Mouse (Mus musculus) midbrain, embryonic 13.5 days (tissue): Measurements from ENCODE around the gene Arfip2. TPM values are rescaled to one million over a fixed set of nuclear protein-coding genes. Genes with fewer than 3 reads are reported as not detected.
A peak's percentile ranks its signal among the peaks of the same experiment; 100 is the strongest.

Source experiments
- ATAC-seq: fragments of 200-750 bp; cut with Nextera tagmentation; 2 replicates; pipeline ENCODE4 v1.8.0; 2017; ENCODE audit warnings: mild to moderate bottlenecking, moderate TSS enrichment, moderate library complexity
- H3K27ac ChIP-seq: fragments of 300-500 bp; sonication (generic); 2 replicates; pipeline ENCODE4 v1.5.1; 2015; ENCODE audit warnings: inconsistent platforms, mild to moderate bottlenecking, moderate library complexity
- H3K27me3 ChIP-seq: fragments of 300-500 bp; sonication (generic); 2 replicates; pipeline ENCODE4 v1.6.1; 2015; ENCODE audit warnings: mild to moderate bottlenecking, inconsistent platforms
- H3K36me3 ChIP-seq: fragments of 300-500 bp; sonication (generic); 2 replicates; pipeline ENCODE4 v1.6.1; 2015; ENCODE audit warnings: mild to moderate bottlenecking, inconsistent platforms
- H3K4me1 ChIP-seq: fragments of 300-500 bp; sonication (generic); replicated peaks from 2 replicates; pipeline ENCODE4 v1.6.1; 2015; ENCODE audit warnings: inconsistent platforms
- H3K4me2 ChIP-seq: fragments of 300-500 bp; sonication (generic); replicated peaks from 2 replicates; pipeline ENCODE4 v1.6.1; 2015; ENCODE audit warnings: moderate library complexity, mild to moderate bottlenecking, inconsistent platforms
- H3K4me3 ChIP-seq: fragments of 300-500 bp; sonication (generic); replicated peaks from 2 replicates; pipeline ENCODE4 v1.5.1; 2015; ENCODE audit warnings: mild to moderate bottlenecking, inconsistent platforms
- H3K9ac ChIP-seq: fragments of 300-500 bp; sonication (generic); replicated peaks from 2 replicates; pipeline ENCODE4 v1.6.1; 2015; ENCODE audit warnings: mild to moderate bottlenecking, inconsistent platforms
- H3K9me3 ChIP-seq: fragments of 300-500 bp; sonication (generic); 2 replicates; pipeline ENCODE4 v1.6.1; 2016; ENCODE audit warnings: mild to moderate bottlenecking, inconsistent platforms
- WGBS: fragments of 180-500 bp; shearing (Covaris S2); methylation state at CpG from one replicate; pipeline ENCODE4 v1.1.7; 2015; 5-methylcytosine and 5-hydroxymethylcytosine counted together
- polyA plus RNA-seq: library from polyadenylated mRNA; unstranded; fragments of >200 nt; fragmentation: Nextera tagmentation; extraction: Ambion mirVana; gene quantifications from 2 replicates; pipeline ENCODE4 v1.2.1, GENCODE M21; 2015

Gene Arfip2
- polyA plus RNA-seq, 1 experiment from 2014 or later: 79.9 TPM

DNA sequence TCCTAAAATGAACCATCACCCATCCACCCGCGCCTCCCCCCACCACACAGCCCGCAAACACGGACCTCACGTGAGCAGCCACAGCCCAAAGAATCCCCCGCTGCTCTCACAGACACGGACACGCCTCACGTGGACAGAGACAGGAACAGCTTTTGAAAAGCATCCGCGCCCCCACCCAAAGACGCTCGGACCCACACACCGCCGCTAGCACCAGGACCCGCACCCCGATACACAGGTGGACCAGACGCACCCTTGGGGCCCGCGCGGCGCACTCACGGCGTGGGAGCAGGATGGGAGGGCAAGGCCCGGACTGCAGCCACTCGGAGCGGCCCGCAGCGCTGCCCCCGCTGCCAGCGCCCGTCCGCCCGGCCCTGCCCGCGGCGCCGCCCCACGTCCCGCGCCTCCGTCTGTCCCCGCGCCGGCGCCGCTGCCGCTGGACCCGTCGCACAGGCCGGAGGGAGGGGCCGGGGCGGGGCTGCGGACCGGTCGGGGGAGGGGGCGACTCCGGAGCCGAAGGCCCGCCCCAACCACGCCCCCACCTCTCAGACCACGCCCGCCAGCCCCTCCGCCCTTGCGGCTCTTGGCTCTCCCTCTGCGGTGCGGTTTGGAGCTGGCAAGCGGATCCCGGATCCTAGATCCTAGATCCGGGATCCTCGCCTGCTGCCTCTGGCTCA is 7.0 kb downstream of the Arfip2 start, which contains the start of gene Trim3:
Gene Trim3, minus strand, starts transcription at position 445 of the 674 bp plus-strand sequence.
- ATAC-seq: peak; percentile 88
- Histone ChIP-seq H3K9ac (peak within 1 kb of the TSS; percentile 90), H3K4me3 (peak within 1 kb of the TSS; percentile 83), H3K27ac (peak within 1 kb of the TSS; percentile 89), H3K9me3 (no peaks in the 10 kb centered on the region), H3K27me3 (no peaks in the 10 kb centered on the region), H3K36me3 (peaks cover 27% of the 10 kb centered on the region), H3K4me1 (peaks cover 56% of the 10 kb centered on the region), H3K4me2 (peak within 1 kb of the TSS; percentile 80)
- 1% methylated on average over 49 of the region's 71 CpGs for WGBS

DNA sequence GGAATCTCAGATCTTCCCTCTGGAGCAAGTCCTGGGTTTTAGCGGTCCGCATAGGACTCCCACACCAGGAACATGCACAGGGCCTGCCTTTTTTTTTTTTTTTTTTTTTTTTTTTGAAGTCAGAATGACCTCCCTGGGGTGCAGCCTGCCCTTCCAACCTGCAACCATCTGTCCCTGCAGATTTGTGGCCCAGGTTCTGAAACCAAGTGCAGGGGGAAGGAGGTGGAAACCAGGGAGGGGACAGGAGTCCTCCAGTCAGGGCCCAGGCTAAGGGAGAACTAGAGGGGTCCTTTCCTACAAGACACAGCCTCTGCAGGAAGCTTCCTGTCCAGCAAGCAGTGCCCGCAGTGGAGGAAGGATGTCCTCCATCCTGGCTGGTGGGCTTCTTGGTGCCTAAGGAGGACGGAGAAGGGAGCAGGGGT is 7.7 kb downstream of the Arfip2 start:
- peak; percentile 31; the same call in 1 of the 2 replicates for ATAC-seq
- Histone ChIP-seq H3K9ac (peak overlapping the region; percentile 90), H3K27me3 (no peaks in the 10 kb centered on the region), H3K27ac (peak overlapping the region; percentile 89), H3K36me3 (peaks cover 21% of the 10 kb centered on the region), H3K4me2 (peak overlapping the region; percentile 80), H3K4me1 (peaks cover 58% of the 10 kb centered on the region), H3K9me3 (no peaks in the 10 kb centered on the region), H3K4me3 (peak overlapping the region; percentile 83)
- WGBS: 22% methylated on average over 4 of the region's 4 CpGs

DNA sequence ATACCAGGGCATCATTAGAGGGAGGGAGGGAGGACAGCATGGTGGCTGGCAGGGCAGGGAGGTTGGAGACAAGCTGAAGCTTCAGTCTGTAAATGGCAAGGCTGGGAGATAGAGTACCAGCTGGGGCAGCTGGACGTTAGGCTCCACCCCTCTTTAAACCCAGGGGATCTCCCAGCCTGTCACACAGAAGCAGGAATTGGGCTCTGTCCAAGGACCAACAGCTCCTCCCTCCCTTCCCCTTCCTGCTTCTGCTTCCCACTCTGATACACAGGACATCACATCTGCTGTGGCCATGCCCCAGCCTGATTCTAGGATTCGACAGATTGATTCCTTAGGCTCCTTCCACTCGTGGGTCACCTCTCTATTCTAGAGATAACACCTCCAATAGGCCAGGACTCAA is 11.6 kb downstream of the Arfip2 start:
- Histone ChIP-seq H3K9ac (0 out of 2 replicates have a peak overlapping the region, but pooled peaks have one; percentile 30), H3K4me2 (no peak overlapping the region; the same call in 1 of the 2 replicates), H3K4me3 (no peak overlapping the region), H3K9me3 (no peaks in the 10 kb centered on the region), H3K27ac (peak overlapping the region; percentile 35), H3K27me3 (no peaks in the 10 kb centered on the region), H3K4me1 (peaks cover 46% of the 10 kb centered on the region), H3K36me3 (peaks cover 21% of the 10 kb centered on the region)
- WGBS: 16% methylated on average over 3 of the region's 3 CpGs
- ATAC-seq: peak; percentile 38; the same call in 1 of the 2 replicates

DNA sequence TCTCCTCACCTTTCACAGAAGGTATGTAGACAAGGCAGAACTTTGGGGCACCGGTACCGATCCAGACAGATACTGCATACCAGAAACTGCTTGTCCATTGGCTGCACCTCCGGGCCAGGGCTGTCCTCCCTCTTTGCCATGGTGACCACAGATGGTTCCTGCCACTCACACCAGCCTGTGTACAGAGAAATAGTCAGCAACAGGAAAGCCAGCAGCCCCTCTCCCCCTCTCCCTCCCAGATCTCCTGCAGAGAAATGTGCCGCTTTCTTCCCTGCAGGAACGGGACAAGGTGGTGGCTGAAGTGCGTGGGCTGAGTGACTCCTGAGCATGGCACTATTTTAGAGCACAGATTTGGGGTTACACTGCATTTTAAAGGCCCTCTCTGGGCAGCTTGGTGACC is 14.8 kb downstream of the Arfip2 start:
- no peaks in the 10 kb centered on the region for H3K27me3 ChIP-seq
- H3K4me1 ChIP-seq: peaks cover 21% of the 10 kb centered on the region
- peaks cover 51% of the 10 kb centered on the region for H3K36me3 ChIP-seq
- H3K9ac ChIP-seq: no peak overlapping the region
- H3K9me3 ChIP-seq: no peaks in the 10 kb centered on the region
- no peak overlapping the region for H3K4me2 ChIP-seq
- no peak overlapping the region for H3K4me3 ChIP-seq
- ATAC-seq: no peak
- 84% methylated on average over 6 of the region's 6 CpGs for WGBS
- no peak overlapping the region for H3K27ac ChIP-seq

DNA sequence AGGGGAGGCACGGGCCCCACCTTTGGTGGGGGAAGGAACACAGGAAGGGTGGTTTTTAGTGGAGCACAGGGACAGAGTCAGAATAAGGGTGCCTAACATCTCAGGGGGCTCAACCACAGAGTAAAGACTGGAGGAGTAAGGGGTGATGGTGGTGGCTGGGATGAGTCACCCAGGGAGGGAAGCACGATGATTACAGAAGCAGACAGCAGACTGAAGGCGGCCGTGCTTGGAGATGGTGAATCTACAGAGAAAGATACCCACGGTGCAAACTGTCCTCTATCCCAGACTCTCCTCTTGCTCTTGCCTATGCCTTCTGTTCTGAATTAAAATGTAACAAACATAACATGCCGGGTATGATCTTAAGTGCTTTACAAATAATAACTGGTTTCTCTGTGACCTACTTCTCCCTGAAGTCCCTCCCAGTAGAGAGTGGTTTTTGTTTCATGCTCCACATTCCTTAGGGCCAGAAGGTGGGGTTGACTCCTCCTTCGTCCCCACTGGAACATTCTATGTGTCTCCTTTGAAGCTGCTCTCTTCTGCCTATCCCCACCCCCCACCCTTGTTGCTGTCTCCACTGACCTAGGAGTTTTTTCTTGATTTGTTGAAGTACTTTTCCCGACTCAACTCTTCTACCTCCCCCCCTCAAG is 18.4 kb downstream of the Arfip2 start:
- H3K36me3 ChIP-seq: peaks cover 87% of the 10 kb centered on the region
- ATAC-seq: no peak
- WGBS: 86% methylated on average over 8 of the region's 8 CpGs

DNA sequence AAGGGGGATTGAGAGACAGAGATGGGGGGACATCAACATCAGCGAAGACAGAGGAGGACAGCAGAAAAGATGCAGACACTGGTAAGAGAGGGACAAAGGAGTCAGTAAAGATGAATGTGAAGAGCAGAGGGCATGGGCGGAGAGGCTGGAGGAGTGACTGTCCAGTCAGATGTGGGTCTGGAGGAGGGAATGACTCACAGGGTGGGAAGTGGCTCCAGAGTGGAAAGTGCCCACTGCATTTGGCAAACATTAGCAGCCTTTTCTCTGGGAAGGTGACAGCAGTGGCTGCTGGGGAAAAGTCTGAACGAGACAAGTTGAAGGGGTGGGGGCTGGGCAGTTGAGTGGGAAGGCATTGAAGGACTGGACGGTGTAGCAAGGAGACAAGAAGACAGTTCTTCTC is 19.2 kb downstream of the Arfip2 start:
- peaks cover 94% of the 10 kb centered on the region for H3K36me3 ChIP-seq
- H3K4me2 ChIP-seq: no peak overlapping the region
- no peak overlapping the region for H3K27ac ChIP-seq
- no peaks in the 10 kb centered on the region for H3K27me3 ChIP-seq
- 80% methylated on average over 4 of the region's 4 CpGs for WGBS
- H3K9ac ChIP-seq: no peak overlapping the region
- H3K9me3 ChIP-seq: no peaks in the 10 kb centered on the region
- no peaks in the 10 kb centered on the region for H3K4me1 ChIP-seq
- no peak overlapping the region for H3K4me3 ChIP-seq
- no peak for ATAC-seq

More for the DNA sequence above, 18.4 kb downstream of the Arfip2 start:
- H3K4me3 ChIP-seq: no peak overlapping the region
- H3K27ac ChIP-seq: no peak overlapping the region
- H3K4me1 ChIP-seq: no peaks in the 10 kb centered on the region
- H3K27me3 ChIP-seq: no peaks in the 10 kb centered on the region
- H3K4me2 ChIP-seq: no peak overlapping the region
- no peak overlapping the region for H3K9ac ChIP-seq
- H3K9me3 ChIP-seq: no peaks in the 10 kb centered on the region

DNA sequence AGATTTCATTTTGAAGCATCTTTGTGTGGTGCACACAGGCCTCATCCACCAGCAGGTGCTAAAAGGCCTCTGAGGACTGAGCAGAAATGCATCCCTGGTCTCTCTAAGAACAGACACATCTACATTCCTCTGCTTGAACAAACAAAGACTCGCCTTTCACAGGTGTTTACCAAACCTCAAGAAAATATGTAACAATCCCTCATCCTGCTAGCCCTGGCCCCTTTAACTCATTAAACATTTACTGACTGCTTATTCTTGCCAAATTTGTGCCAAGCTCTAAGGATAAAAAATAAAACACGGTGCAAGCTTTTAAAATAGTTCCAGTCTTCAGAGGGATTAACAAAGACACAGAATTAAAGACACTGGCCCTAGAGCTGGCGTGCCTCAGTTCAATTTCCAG is 20.5 kb downstream of the Arfip2 start:
- H3K36me3 ChIP-seq: peaks cover 97% of the 10 kb centered on the region
- 65% methylated on average over 3 of the region's 3 CpGs for WGBS
- H3K27ac ChIP-seq: no peak overlapping the region
- H3K27me3 ChIP-seq: no peaks in the 10 kb centered on the region
- H3K4me1 ChIP-seq: no peaks in the 10 kb centered on the region
- no peak overlapping the region for H3K9ac ChIP-seq
- H3K4me3 ChIP-seq: no peak overlapping the region
- H3K9me3 ChIP-seq: no peaks in the 10 kb centered on the region
- no peak overlapping the region for H3K4me2 ChIP-seq
- ATAC-seq: no peak

DNA sequence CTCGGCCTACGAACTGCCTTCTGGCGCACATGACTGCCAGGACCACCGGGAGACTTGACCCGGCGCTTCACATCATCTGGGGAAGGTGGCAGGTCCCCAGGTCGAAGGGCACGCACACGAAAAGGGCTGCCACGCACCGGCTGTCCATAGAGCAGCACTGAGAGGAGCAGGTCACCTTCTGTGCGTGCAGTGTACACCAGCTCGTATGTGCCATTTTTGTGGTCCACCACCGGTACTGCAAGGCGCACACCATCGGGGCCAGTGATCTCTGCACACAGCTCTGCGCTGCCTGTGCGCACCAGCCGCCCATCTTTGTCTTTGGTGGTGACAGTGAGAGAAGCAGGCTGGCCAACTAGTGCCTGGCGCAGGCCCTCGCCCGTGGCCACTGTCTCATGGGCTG is 22.4 kb downstream of the Arfip2 start:
- no peak overlapping the region for H3K4me3 ChIP-seq
- no peaks in the 10 kb centered on the region for H3K27me3 ChIP-seq
- no peak overlapping the region for H3K4me2 ChIP-seq
- peaks cover 99% of the 10 kb centered on the region for H3K36me3 ChIP-seq
- WGBS: 96% methylated on average over 22 of the region's 22 CpGs
- H3K9me3 ChIP-seq: no peaks in the 10 kb centered on the region
- H3K27ac ChIP-seq: no peak overlapping the region
- ATAC-seq: peak; percentile 60
- no peaks in the 10 kb centered on the region for H3K4me1 ChIP-seq
- no peak overlapping the region for H3K9ac ChIP-seq

DNA sequence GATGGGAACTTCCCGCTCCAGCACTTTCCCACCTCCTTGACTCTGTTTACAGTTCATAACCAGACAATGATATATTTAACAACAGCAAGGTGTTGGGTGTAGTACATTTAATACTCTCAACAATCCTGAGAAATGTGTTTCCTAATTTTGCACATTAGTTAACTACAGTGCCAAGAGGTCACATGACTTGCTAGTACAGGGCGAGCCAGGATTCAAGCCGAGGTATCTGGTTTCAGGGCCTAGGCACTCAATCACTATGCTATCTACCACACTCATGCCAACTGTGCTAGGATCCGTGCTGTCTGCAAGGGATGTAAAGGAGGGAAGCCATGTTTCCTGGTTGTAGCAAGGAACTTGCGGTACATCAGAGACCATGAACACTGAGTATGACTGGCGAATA is 23.7 kb downstream of the Arfip2 start:
- no peaks in the 10 kb centered on the region for H3K27me3 ChIP-seq
- WGBS: 91% methylated on average over 6 of the region's 6 CpGs
- peaks cover 100% of the 10 kb centered on the region for H3K36me3 ChIP-seq
- H3K27ac ChIP-seq: no peak overlapping the region
- no peaks in the 10 kb centered on the region for H3K4me1 ChIP-seq
- no peak overlapping the region for H3K9ac ChIP-seq
- H3K4me2 ChIP-seq: no peak overlapping the region
- H3K9me3 ChIP-seq: no peaks in the 10 kb centered on the region
- no peak overlapping the region for H3K4me3 ChIP-seq
- no peak for ATAC-seq

DNA sequence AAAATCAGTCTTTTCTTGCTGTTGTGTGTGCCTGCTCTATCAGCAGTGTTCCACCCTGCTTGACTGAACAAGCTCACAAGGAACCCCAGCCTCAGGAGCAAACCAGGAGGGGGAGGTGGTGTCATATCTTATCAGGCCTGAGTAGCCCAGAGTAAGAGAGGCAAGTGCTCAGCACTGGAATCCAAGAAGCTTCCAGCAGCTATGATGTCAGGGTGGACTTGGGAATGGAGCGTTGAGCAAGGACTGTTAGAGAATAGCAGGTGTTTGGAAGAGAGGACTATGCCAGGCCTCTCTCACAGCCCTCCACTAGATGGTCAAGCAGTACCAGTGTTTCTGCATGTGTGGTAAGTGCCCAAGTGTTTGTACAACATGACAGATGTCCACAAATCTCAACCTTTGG is 24.5 kb downstream of the Arfip2 start:
- H3K36me3 ChIP-seq: peaks cover 100% of the 10 kb centered on the region
- no peak overlapping the region for H3K9ac ChIP-seq
- H3K4me1 ChIP-seq: no peaks in the 10 kb centered on the region
- no peak overlapping the region for H3K27ac ChIP-seq
- H3K27me3 ChIP-seq: no peaks in the 10 kb centered on the region
- no peak overlapping the region for H3K4me2 ChIP-seq
- WGBS: 94% methylated on average over 1 of the region's 1 CpGs
- no peaks in the 10 kb centered on the region for H3K9me3 ChIP-seq
- ATAC-seq: no peak
- no peak overlapping the region for H3K4me3 ChIP-seq

DNA sequence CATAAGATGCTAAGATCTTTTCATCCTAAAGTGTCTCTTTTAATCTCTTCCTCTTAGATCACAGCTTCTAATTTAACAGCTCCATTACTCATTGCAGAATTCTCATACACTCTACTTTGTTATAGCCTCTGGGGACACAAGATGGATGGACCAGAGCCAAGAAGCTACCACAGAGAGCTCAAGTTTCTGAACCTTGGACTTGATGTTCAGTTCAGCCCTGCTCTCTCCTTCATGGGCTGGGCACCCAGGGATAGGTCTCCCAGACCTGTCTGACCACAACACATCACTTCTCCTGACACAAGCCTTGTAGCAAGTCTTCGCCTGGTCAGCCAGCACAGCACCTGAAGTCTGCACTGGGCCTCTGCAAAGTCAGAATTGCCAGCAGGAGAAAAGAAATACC is 25.8 kb downstream of the Arfip2 start:
- Histone ChIP-seq H3K27me3 (no peaks in the 10 kb centered on the region), H3K36me3 (peaks cover 100% of the 10 kb centered on the region), H3K9me3 (no peaks in the 10 kb centered on the region), H3K27ac (no peak overlapping the region), H3K4me3 (no peak overlapping the region), H3K4me2 (no peak overlapping the region), H3K4me1 (no peaks in the 10 kb centered on the region), H3K9ac (no peak overlapping the region)
- WGBS: 100% methylated on average over 1 of the region's 1 CpGs
- no peak for ATAC-seq

DNA sequence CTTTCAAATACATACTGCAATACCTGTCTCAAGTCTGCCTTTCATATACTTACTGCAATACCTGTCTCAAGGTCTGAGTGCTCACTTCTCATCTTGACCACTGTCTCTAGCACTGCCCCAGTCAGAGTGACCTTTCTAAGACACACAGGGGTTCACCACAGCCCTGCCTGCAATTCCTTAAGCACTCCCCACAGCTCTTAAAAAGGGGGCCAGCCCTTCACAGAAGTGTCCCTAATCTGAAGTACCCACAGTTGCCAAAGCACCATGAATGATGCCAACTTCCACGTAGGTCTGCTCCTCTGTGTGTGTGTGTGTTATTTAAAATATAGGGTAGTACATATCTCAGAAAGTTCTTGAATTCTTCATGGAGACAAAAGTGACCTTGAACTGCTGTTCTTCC is 28.4 kb downstream of the Arfip2 start:
- 100% methylated on average over 1 of the region's 1 CpGs for WGBS
- H3K27ac ChIP-seq: no peak overlapping the region

More for the DNA sequence above, 28.4 kb downstream of the Arfip2 start:
- H3K27me3 ChIP-seq: no peaks in the 10 kb centered on the region
- no peaks in the 10 kb centered on the region for H3K9me3 ChIP-seq
- H3K4me2 ChIP-seq: no peak overlapping the region
- H3K36me3 ChIP-seq: peaks cover 78% of the 10 kb centered on the region
- H3K9ac ChIP-seq: no peak overlapping the region
- no peak overlapping the region for H3K4me3 ChIP-seq
- no peak for ATAC-seq
- H3K4me1 ChIP-seq: no peaks in the 10 kb centered on the region
